Mouse (Mus musculus): ENCODE results near the gene Higd1b.

DNA sequence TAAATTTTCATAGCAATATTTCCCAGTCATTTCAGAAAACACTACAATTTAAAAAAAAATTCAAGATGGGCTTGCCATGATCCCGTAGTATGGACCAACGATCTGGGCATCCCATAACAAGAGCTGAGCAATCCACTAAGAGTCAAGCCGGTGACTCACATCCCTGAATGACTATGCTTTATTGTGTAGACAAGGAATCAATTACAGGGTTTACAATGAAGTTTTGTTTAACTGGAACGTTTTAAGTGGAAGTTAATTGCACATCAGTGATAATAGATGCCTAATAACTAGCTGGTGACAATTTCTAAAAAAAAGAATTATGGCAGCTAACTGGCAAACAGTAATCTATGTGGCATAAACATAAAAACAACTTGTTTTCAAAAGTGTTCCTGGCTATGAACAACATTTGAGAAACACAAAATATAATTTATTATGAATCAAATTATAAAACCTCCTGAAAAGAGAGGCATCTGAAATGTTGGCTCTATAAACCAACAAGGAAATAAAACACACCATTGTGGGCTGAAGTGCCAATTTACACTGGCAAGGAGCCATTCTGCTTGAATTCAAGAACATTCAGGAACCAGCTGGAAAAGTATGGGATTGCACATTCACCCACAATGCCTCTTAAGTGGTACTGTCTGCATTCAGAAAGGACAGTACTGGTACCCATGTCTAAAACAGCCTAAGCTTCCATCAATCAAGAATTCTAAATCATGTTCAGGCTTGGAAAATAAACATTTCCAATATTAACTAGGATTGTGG, 24.7 kb upstream of the Higd1b start:
- no peak for TF ChIP-seq CTCF (IDR thresholded peaks at IDR 0.05; ENCODE audit: borderline replicate concordance, extremely low read depth, insufficient read depth, insufficient read length)
- no peak for TF ChIP-seq POLR2A (IDR thresholded peaks at IDR 0.05; ENCODE audit: borderline replicate concordance, extremely low read depth, insufficient read depth, insufficient read length, poor library complexity, severe bottlenecking)
